Mouse (Mus musculus): ENCODE data around the gene Diras2. TPM values are rescaled to one million over a fixed set of nuclear protein-coding genes. Genes with fewer than 3 reads are reported as not detected.

Diras2 gene
- polyA plus RNA-seq, 1 experiment from 2014 or later, result 7.6 TPM

Other genes starting within 250 kb of the Diras2 start
- 1.1 and 1.2 TPM in 2 replicates for gene Syk, start 51.9 kb upstream of the Diras2 start, polyA plus RNA-seq (2015; fragmentation: Nextera tagmentation; extraction: Ambion mirVana)

Data from midbrain, embryonic 16.5 days (tissue).